Mouse (Mus musculus): ENCODE data around the gene Mef2c.

DNA sequence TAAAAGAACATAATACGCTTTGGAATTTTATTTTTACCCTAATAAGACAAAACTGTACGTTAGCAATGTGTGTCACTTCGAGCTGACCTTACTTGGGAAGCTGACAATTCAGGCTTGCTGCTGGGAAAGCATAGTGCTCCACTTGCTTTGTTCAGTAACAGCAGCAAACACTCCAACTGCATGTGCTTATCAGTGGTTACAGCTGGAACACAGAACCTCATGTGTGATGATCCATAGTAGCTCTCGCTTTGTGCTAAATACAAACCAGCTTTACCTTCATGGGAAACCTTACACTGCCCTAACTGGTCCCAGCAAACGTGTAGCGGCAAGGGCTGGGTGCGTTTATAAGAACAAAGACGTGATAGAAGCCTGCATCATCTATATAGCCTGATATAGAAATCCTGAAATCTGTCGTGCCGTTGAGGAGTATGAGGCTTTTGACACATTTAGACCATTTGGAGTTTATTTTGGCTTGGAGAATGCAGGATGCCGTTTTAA is 65.0 kb downstream of the Mef2c start:
- TF ChIP-seq ZC3H11A (IDR thresholded peaks at IDR 0.05; ENCODE audit: low read depth, low read length), result no peak
- no peak for TF ChIP-seq MAX (IDR thresholded peaks at IDR 0.05; ENCODE audit: low read length)
- no peak for TF ChIP-seq ELF1 (IDR thresholded peaks at IDR 0.05; ENCODE audit: low read depth, low read length)

All from CH12.LX (cell line).